Mouse (Mus musculus) liver, postnatal 0 days (tissue): ENCODE results near the gene Gtsf1l. TPM values are rescaled to one million over a fixed set of nuclear protein-coding genes. Genes with fewer than 3 reads are reported as not detected.

ENCODE experiments used
- ATAC-seq: fragments of 200-750 bp; cut with Nextera tagmentation; 2 replicates; pipeline ENCODE4 v1.8.0; 2017; ENCODE audit warnings: mild to moderate bottlenecking, moderate library complexity
- DNase-seq: peaks from one replicate; pipeline ENCODE4 v3.0.0-alpha.2; 2016
- H3K27ac ChIP-seq: fragments of 300-500 bp; sonication (generic); 2 replicates; pipeline ENCODE4 v1.5.1; 2014; ENCODE audit warnings: antibody characterized with exemption, moderate library complexity, mild to moderate bottlenecking, low read depth
- H3K27me3 ChIP-seq: fragments of 300-500 bp; sonication (generic); 2 replicates; pipeline ENCODE4 v1.6.1; 2014; ENCODE audit warnings: low read length, control low read depth, mixed read lengths; ENCODE audit not compliant: insufficient read depth
- H3K36me3 ChIP-seq: fragments of 300-500 bp; sonication (generic); replicated peaks from 2 replicates; pipeline ENCODE4 v1.6.1; 2014; ENCODE audit warnings: mild to moderate bottlenecking, control low read depth, low read length, moderate library complexity, mixed read lengths; ENCODE audit not compliant: insufficient read depth
- H3K4me1 ChIP-seq: fragments of 300-500 bp; sonication (generic); 2 replicates; pipeline ENCODE4 v1.6.1; 2014; ENCODE audit warnings: antibody characterized with exemption, mild to moderate bottlenecking, control low read depth; ENCODE audit not compliant: insufficient read depth
- H3K4me2 ChIP-seq: fragments of 300-500 bp; sonication (generic); 2 replicates; pipeline ENCODE4 v1.6.1; 2014; ENCODE audit warnings: low read depth, mild to moderate bottlenecking, low read length, moderate library complexity, mixed read lengths
- H3K4me3 ChIP-seq: fragments of 300-500 bp; sonication (generic); 2 replicates; pipeline ENCODE4 v1.5.1; 2014; ENCODE audit warnings: low read depth, low read length
- H3K9ac ChIP-seq: fragments of 300-500 bp; sonication (generic); replicated peaks from 2 replicates; pipeline ENCODE4 v1.6.1; 2014; ENCODE audit warnings: mild to moderate bottlenecking, moderate library complexity
- H3K9me3 ChIP-seq: fragments of 300-500 bp; sonication (generic); 2 replicates; pipeline ENCODE4 v1.6.1; 2016; ENCODE audit warnings: mild to moderate bottlenecking, control low read depth, low read length, mixed read lengths
- CTCF ChIP-seq: sonication (generic); IDR thresholded peaks from 2 replicates; pipeline ENCODE4 v1.5.1; 2016; ENCODE audit warnings: antibody characterized with exemption, low read depth
- EP300 ChIP-seq: IDR thresholded peaks from 2 replicates; pipeline ENCODE4 v1.6.1; 2016; ENCODE audit warnings: antibody characterized with exemption, low read depth, mild to moderate bottlenecking
- WGBS: fragments of 180-500 bp; shearing (Covaris S2); extraction: QIAGEN DNeasy Blood & Tissue Kit; methylation state at CpG from one replicate; pipeline ENCODE4 v1.1.7; 2014; ENCODE audit not compliant: insufficient replicate concordance; 5-methylcytosine and 5-hydroxymethylcytosine counted together
- polyA plus RNA-seq: library from polyadenylated mRNA; unstranded; fragments of >200 nt; fragmentation: Nextera tagmentation; extraction: Ambion mirVana; gene quantifications from 2 replicates; pipeline ENCODE4 v1.2.1, GENCODE M21; 2015

The Gtsf1l gene
- polyA plus RNA-seq, 1 experiment from 2014 or later: not detected

DNA sequence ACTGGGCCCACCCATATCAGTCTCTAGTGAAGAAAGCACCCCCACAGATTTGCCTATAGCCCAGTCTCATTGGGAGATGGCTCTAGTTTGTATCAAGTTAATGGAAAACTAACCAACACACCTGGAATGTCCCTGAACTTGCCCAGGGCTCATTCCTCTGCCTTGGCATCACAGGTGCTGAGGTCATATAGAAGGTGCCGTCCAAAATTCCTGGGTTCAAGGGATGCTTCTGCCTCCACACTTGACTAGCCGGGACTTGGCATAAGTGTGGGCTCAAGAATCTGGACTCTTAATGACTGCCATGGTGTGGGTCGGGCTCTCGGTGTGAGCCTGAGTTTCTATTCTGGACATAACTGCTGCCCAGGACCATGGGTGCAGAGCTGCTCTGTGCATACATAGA is 8.6 kb downstream of the Gtsf1l start:
- ATAC-seq (no peak), DNase-seq (no peak)
- WGBS: 88% methylated on average over 4 of the region's 4 CpGs
- no peak overlapping the region for H3K4me2 ChIP-seq
- H3K36me3 ChIP-seq: peaks cover 61% of the 10 kb centered on the region
- H3K27me3 ChIP-seq: no peaks in the 10 kb centered on the region
- H3K9ac ChIP-seq: no peak overlapping the region
- no peaks in the 10 kb centered on the region for H3K9me3 ChIP-seq
- no peak overlapping the region for H3K27ac ChIP-seq
- no peak overlapping the region for H3K4me3 ChIP-seq
- H3K4me1 ChIP-seq: no peaks in the 10 kb centered on the region
- TF ChIP-seq EP300 (no peak), CTCF (no peak)

DNA sequence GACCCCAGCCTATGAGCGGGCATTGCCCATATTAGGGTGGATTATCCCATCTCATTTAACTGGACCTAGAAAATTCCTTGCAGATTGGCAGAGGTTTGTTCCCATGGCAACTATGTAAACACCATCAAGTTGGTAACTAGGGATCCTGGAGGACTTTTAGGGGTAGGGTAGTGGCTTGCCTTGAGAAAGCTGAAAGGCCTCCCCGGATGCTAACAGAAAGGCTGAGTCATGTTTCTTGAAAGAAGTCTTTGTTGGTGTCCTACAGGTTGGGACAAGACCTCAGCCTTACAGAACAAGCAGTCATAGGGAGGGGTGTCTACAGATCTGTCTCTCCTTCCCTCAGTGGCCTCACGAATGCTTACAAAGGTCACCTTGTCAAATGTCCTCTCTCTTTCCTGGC is 12.4 kb downstream of the Gtsf1l start:
- Histone ChIP-seq H3K4me3 (no peak overlapping the region), H3K27me3 (no peaks in the 10 kb centered on the region), H3K27ac (no peak overlapping the region), H3K9me3 (no peaks in the 10 kb centered on the region), H3K4me1 (peaks cover 3% of the 10 kb centered on the region; the same call in 1 of the 2 replicates), H3K36me3 (peaks cover 70% of the 10 kb centered on the region), H3K9ac (no peak overlapping the region), H3K4me2 (no peak overlapping the region)
- no peak for TF ChIP-seq EP300
- TF ChIP-seq CTCF: no peak
- DNase-seq (no peak), ATAC-seq (no peak)
- 84% methylated on average over 3 of the region's 3 CpGs for WGBS

- H3K4me2 ChIP-seq: no peak overlapping the region
Measured at GRCm38 (mm10) chr2:163074808-163075207, 12.8 kb downstream of the Gtsf1l start.

DNA sequence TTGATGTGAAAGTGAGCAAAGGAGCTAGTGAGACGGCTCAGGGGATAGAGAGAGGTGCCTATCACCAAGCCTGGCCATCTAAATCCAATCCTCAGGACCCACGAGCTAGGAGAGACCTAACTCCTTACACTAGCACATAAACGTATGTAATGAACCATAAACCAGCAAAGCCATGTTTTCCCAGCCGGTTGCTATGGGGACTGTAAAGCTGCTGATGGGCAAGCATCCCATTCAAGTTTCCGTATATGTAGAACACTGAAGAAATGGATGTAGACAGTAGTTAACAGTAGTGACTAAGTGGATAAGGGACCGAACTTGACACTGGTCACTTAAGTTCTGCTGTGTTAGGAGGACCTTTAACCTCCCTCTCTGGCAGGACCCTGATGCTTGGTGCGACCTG is 13.6 kb downstream of the Gtsf1l start:
- H3K4me2 ChIP-seq: no peak overlapping the region
- H3K4me3 ChIP-seq: no peak overlapping the region
- TF ChIP-seq EP300: no peak
- TF ChIP-seq CTCF: no peak
- no peak for DNase-seq
- H3K4me1 ChIP-seq: peaks cover 3% of the 10 kb centered on the region; the same call in 1 of the 2 replicates
- no peaks in the 10 kb centered on the region for H3K9me3 ChIP-seq
- no peak for ATAC-seq
- 88% methylated on average over 7 of the region's 7 CpGs for WGBS
- H3K36me3 ChIP-seq: peaks cover 66% of the 10 kb centered on the region
- H3K27ac ChIP-seq: no peak overlapping the region
- no peak overlapping the region for H3K9ac ChIP-seq
- H3K27me3 ChIP-seq: no peaks in the 10 kb centered on the region

More at GRCm38 (mm10) chr2:163074808-163075207, 12.8 kb downstream of the Gtsf1l start:
- Histone ChIP-seq H3K4me3 (no peak overlapping the region), H3K36me3 (peaks cover 70% of the 10 kb centered on the region), H3K27me3 (no peaks in the 10 kb centered on the region), H3K9me3 (no peaks in the 10 kb centered on the region), H3K4me1 (peaks cover 3% of the 10 kb centered on the region; the same call in 1 of the 2 replicates), H3K9ac (no peak overlapping the region), H3K27ac (no peak overlapping the region)
- no peak for TF ChIP-seq EP300
- no peak for TF ChIP-seq CTCF
- DNase-seq (no peak), ATAC-seq (no peak)
- 94% methylated on average over 12 of the region's 12 CpGs for whole genome bisulfite sequencing

DNA sequence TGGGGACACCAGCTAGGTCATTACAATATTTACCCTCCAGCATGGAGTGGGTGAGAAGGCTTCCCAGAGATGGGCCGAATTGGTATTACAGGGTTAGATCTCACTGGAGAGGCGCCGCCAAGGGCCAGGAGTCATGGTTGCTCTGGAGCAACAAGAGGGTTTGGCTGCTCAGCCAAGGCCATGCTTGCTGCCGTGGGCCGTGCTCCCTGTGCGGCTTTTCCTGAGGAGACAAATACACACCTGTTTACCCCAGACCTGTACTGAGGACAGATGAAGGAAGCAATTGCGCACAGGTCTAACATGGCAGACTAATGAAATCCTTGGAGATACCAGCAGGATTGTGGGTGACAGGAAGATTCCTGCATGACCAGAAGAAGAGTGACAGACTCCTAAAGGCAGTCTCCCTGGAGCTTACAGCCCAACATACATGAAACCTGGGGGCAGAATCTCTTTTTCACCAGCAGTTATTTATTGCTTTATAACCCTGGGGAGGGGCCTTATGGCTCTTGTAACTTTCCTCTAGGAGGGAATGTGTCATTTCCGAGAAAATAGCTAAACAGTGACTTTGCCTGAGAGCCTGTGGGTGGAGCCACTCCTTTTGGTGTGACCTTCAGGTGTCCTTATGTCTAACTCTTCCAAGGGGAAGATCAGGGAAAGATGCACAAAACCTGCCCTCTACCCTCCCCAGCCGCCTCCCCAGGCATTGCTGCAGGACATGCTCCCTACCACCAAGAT is 14.5 kb downstream of the Gtsf1l start:
- Histone ChIP-seq H3K27me3 (no peaks in the 10 kb centered on the region), H3K36me3 (peaks cover 69% of the 10 kb centered on the region), H3K4me3 (no peak overlapping the region), H3K4me2 (no peak overlapping the region), H3K9ac (no peak overlapping the region), H3K4me1 (peaks cover 3% of the 10 kb centered on the region; the same call in 1 of the 2 replicates), H3K27ac (no peak overlapping the region), H3K9me3 (no peaks in the 10 kb centered on the region)
- ATAC-seq (no peak), DNase-seq (no peak)
- WGBS: 90% methylated on average over 9 of the region's 9 CpGs
- no peak for TF ChIP-seq EP300
- no peak for TF ChIP-seq CTCF

DNA sequence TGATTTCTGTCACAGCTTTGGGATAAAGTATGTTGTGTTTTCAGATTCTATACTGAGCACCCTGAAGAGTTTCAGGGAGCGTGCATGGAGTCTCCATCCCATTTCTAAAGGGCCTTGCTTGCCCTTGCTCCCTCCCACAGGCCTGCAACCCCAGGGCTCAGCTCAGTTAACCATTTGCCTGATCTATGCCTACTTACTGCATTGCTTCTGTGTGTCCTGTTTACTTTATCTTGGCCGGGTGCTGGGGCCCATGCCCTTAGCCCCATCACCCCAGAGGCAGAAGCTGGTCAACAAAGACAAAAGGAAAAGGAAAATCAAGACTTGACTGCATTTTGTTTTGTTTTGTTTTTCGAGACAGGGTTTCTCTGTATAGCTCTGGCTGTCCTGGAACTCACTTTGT is 16.1 kb downstream of the Gtsf1l start:
- 72% methylated on average over 3 of the region's 3 CpGs for WGBS
- H3K27me3 ChIP-seq: no peaks in the 10 kb centered on the region
- peaks cover 3% of the 10 kb centered on the region; the same call in 1 of the 2 replicates for H3K4me1 ChIP-seq
- no peak overlapping the region for H3K27ac ChIP-seq
- peaks cover 70% of the 10 kb centered on the region for H3K36me3 ChIP-seq
- ATAC-seq: peak; percentile 68
- DNase-seq: no peak
- H3K9ac ChIP-seq: no peak overlapping the region
- no peaks in the 10 kb centered on the region for H3K9me3 ChIP-seq
- TF ChIP-seq CTCF (no peak), EP300 (no peak)
- no peak overlapping the region for H3K4me2 ChIP-seq
- H3K4me3 ChIP-seq: no peak overlapping the region
